Mouse (Mus musculus) thymus, postnatal 0 days (tissue): Measurements from ENCODE around the gene Lekr1. TPM values are rescaled to one million over a fixed set of nuclear protein-coding genes. Genes with fewer than 3 reads are reported as not detected.

Experiments
- DNase-seq: peaks from one replicate; pipeline ENCODE4 v3.0.0-alpha.2; 2015; ENCODE audit warnings: low spot score
- microRNA-seq: library from miRNA; unstranded; fragments of <30 nt; microRNA quantifications from one replicate; pipeline ENCODE4, GENCODE M21; 2016; ENCODE audit warnings: borderline number of aligned reads
- polyA plus RNA-seq: library from polyadenylated mRNA; unstranded; fragments of >200 nt; fragmentation: Nextera tagmentation; extraction: Ambion mirVana; gene quantifications from 2 replicates; pipeline ENCODE4 v1.2.1, GENCODE M21; 2015

Gene Lekr1
- polyA plus RNA-seq, 1 experiment from 2014 or later, result 4.5 TPM

DNA sequence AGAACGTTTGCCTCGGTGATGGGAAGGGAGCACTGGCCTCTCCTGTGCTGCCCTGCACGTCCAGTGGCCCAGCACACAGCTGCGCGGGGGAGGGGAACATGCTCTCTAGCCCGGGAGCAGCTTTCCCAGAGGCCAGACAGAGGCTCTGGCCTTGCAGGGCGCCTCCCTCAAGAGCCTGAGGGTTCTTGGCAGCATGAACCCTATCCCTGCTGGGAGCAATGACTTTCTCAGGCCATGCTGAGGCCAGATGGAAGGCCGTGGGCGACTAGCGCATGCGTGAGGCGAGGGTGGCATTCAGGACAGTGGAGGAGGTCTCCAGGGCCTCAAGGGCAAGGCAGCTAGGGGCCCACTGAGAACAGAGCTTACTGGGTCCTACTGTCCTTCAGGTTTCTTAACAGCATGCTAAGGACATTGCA is 205.2 kb downstream of the Lekr1 start:
- no peak for DNase-seq

DNA sequence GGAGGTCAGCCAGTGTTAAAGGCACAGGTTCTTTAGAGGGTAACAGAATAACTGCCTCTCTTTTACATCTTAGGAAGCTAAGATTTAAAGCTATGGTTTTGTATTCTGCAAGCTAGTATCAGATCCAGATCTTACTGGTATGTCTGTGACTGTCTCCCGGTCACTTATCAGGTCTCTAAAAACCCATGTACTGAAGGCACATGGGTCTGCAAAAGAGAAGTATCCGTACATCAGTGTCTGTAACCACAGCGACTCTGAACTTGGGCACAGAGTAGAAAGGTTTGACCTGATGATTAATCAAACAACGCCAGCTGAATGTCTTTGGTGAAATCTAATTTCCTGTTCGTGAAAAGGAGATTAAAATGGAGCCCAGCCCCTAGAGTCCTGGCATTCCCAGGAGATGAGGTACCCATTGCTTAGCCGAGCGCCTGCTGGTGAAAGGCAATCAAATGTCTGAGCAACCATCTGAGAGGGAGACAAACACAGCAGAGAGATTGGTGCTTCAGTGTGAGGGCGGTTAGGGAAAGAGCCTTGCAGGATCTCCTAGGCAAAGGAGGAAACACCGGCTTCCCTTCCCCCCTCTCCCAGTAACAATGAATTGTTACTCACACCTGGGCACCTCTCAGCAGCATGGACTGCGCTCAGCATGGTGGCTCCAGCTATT is 205.7 kb downstream of the Lekr1 start:
- DNase-seq, result no peak

DNA sequence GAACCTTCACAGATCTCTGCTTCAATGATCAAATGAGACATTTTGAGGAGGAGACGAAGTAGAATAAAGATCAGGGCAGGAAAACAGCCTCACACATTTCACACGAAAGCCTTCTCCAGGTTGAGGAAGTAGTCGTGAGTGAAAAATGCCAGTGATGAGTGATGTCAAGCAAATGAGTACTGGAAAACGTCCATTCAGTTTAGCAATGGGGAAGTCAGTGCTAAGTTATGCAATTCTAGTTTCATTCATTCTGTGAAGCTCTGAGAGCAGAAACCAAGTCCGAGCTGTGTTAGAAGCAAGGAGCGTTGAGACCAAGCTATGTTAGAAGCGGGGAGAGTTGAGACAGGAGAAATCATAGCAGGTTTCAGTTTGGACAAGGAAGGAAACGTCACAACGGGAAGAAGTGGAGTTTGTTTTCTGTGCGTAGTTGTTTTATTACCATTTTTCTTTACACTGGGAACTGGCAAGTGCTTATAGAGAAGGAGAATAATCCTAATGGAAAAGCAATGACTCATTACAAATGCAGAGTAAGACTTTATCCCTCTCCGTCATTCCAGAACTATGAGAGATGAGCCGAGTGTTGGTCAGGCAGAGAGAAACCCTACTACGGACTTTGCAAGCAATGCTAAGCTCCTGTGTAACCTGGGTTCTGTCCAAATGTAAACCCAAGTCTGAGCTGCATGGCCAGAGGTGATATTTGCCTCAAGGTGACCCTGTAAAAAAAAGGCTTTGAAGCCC is 207.2 kb downstream of the Lekr1 start:
- DNase-seq, result no peak

Small RNA genes within 50 kb of the gene (microRNA-seq; reads per million reads assigned to microRNA genes)
- not detected for gene Mir8120

Other genes with a start within 250 kb of the Lekr1 start
- gene Tiparp, start 137.8 kb upstream of the Lekr1 start, polyA plus RNA-seq, result 21.7 and 25.4 TPM in 2 replicates